11 mouse cellular contexts compared by ENCODE assay signal in the genomic region with DNA sequence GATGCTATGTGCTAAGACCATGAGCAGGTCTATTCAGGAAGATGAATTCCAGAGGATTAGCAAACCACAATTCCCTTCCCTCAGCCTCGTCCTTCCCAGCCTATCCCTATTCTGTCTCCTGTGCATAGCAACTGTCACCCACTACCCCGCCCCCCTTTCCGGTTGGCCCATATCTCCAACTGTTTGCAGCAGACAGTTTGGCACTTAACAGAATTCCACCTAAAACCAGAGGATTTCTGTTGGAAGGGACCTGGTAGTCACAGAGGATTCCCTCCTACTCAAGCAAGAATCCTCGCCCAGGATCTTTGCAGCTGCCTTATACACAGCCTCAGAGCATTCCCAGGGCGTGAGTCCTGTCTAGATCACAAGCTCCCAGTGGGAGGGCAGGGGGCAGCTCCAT. TPM values are rescaled to one million over a fixed set of nuclear protein-coding genes. Genes with fewer than 3 reads are reported as not detected.
DNase-seq lines count a peak whose midpoint lies in the region; ATAC-seq and TF ChIP-seq lines count a peak whose summit lies in the region.
"Had no signal": no experiment of that assay in that cellular context is flagged by ENCODE, and none has a peak within 500 bp of the region (broad histone marks: within the 10 kb centered on the region; RNA-seq: fewer than 3 reads in every experiment).

No protein-coding gene starts in this region.

- WGBS in kidney, embryonic 14.5 days = 59% methylated on average over 5 of the region's 5 CpGs
- WGBS in limb, embryonic 10.5 days = 55% methylated on average over 5 of the region's 5 CpGs

- no peak for TF ChIP-seq POLR2A in MEL (IDR thresholded peaks at IDR 0.05; ENCODE audit: control insufficient read depth in 1 of 2, insufficient read depth in 1 of 2, low read depth in 1 of 2, low read length in 2 of 2, poor library complexity in 1 of 2)

- H3K36me3 ChIP-seq in kidney, embryonic 14.5 days (ENCODE audit: control insufficient read depth, insufficient read depth, low read length) = no peaks in the 10 kb centered on the region
- H3K36me3 ChIP-seq in MEL (ENCODE audit: control insufficient read depth in 1 of 2, insufficient read depth in 2 of 2, low read length in 2 of 2) = peaks cover 8 to 30% of the 10 kb centered on the region in 2 experiments
- H3K36me3 ChIP-seq in limb, embryonic 10.5 days = no peaks in the 10 kb centered on the region
- H3K36me3 ChIP-seq: embryonic facial prominence, embryonic 12.5 days had no signal

- TF ChIP-seq RAD21 in MEL (IDR thresholded peaks at IDR 0.05; ENCODE audit: low read depth, low read length) = no peak

- no peak overlapping the region for H3K4me2 ChIP-seq in kidney, embryonic 14.5 days (replicated peaks; ENCODE audit: low read depth, low read length)
- H3K4me2 ChIP-seq: embryonic facial prominence, embryonic 12.5 days had no signal

- no peaks in the 10 kb centered on the region for H3K27me3 ChIP-seq in kidney, embryonic 14.5 days (ENCODE audit: control insufficient read depth, insufficient read depth, low read length)
- no peaks in the 10 kb centered on the region for H3K27me3 ChIP-seq in MEL (ENCODE audit: control insufficient read depth in 1 of 2, insufficient read depth in 2 of 2, low read length in 2 of 2)
- no peaks in the 10 kb centered on the region for H3K27me3 ChIP-seq in limb, embryonic 10.5 days (ENCODE audit: low read depth, poor library complexity, severe bottlenecking)
- H3K27me3 ChIP-seq: embryonic facial prominence, embryonic 12.5 days had no signal

- ATAC-seq in kidney, embryonic 14.5 days (ENCODE audit: low FRiP score, low TSS enrichment) = no peak
- ATAC-seq: activated CD4-positive, CD25-positive, alpha-beta regulatory T cell, adult 4 months had no signal

- peak; percentile 69 for DNase-seq in kidney, postnatal 10 days
- no peak for DNase-seq in MEL (ENCODE audit: low read depth, low spot score)
- DNase-seq in adipocyte (ENCODE audit: low spot score) = peak; percentile 65
- no peak for DNase-seq in limb, embryonic 10.5 days (ENCODE audit: low spot score)
- DNase-seq in thymus, postnatal 14 days = no peak
- DNase-seq in urinary bladder, postnatal 10 days (ENCODE audit: low spot score) = no peak
- no peak for DNase-seq in spleen, postnatal 4 days (ENCODE audit: low spot score in 2 of 2)
- DNase-seq: thymus, postnatal 36 days had no signal

- H3K4me1 ChIP-seq in kidney, embryonic 14.5 days (ENCODE audit: control insufficient read depth, insufficient read depth, low read length) = no peaks in the 10 kb centered on the region
- peaks cover 4 to 27% of the 10 kb centered on the region in 2 experiments for H3K4me1 ChIP-seq in MEL (ENCODE audit: control insufficient read depth in 1 of 2, insufficient read depth in 2 of 2, low read length in 2 of 2)
- H3K4me1 ChIP-seq in limb, embryonic 10.5 days = peaks cover 16% of the 10 kb centered on the region; the same call in 1 of the 2 replicates

- H3K79me2 ChIP-seq in MEL (ENCODE audit: control insufficient read depth, insufficient read depth, low read length, poor library complexity) = peaks cover 29% of the 10 kb centered on the region

- no peak overlapping the region for H3K4me3 ChIP-seq in kidney, embryonic 14.5 days (ENCODE audit: low read length)
- H3K4me3 ChIP-seq in MEL (ENCODE audit: control insufficient read depth in 1 of 2, insufficient read depth in 1 of 2, low read depth in 2 of 2, low read length in 2 of 2) = no peak overlapping the region
- H3K4me3 ChIP-seq in limb, embryonic 10.5 days = no peak overlapping the region
- H3K4me3 ChIP-seq: embryonic facial prominence, embryonic 12.5 days had no signal

- no peaks in the 10 kb centered on the region for H3K9me3 ChIP-seq in kidney, embryonic 14.5 days (ENCODE audit: control insufficient read depth, low read length)
- no peaks in the 10 kb centered on the region for H3K9me3 ChIP-seq in MEL (replicated peaks; ENCODE audit: insufficient read depth, low read length)
- H3K9me3 ChIP-seq in limb, embryonic 10.5 days (replicated peaks) = no peaks in the 10 kb centered on the region
- H3K9me3 ChIP-seq: embryonic facial prominence, embryonic 12.5 days had no signal

- no peak overlapping the region for H3K27ac ChIP-seq in kidney, embryonic 14.5 days (ENCODE audit: low read depth, low read length)
- no peak overlapping the region for H3K27ac ChIP-seq in MEL (ENCODE audit: control insufficient read depth, low read depth, low read length)
- 0 out of 2 replicates have a peak overlapping the region, but pooled peaks have one; percentile 37 for H3K27ac ChIP-seq in limb, embryonic 10.5 days
- H3K27ac ChIP-seq: embryonic facial prominence, embryonic 12.5 days had no signal

- no peak for TF ChIP-seq CTCF in MEL (IDR thresholded peaks at IDR 0.05 in 2 of 3, conservative IDR thresholded peaks at IDR 0.05 in 1 of 3; ENCODE audit: control insufficient read depth in 1 of 3, insufficient read depth in 1 of 3, low read depth in 2 of 3, low read length in 3 of 3, poor library complexity in 1 of 3, severe bottlenecking in 1 of 3)

- no peak for TF ChIP-seq EP300 in MEL (IDR thresholded peaks at IDR 0.05; ENCODE audit: low read depth in 1 of 2, low read length in 2 of 2)

- H3K9ac ChIP-seq in kidney, embryonic 14.5 days (ENCODE audit: low read depth, low read length) = no peak overlapping the region
- H3K9ac ChIP-seq in MEL (ENCODE audit: control insufficient read depth, low read depth, low read length, poor library complexity, severe bottlenecking) = no peak overlapping the region
- H3K9ac ChIP-seq: embryonic facial prominence, embryonic 12.5 days had no signal

TF ChIP-seq in MEL, 35 proteins besides CTCF, POLR2A, EP300 and RAD21:
- TF ChIP-seq MXI1 (IDR thresholded peaks at IDR 0.05; ENCODE audit: low read depth, low read length) (no peak), BHLHE40 (IDR thresholded peaks at IDR 0.05; ENCODE audit: borderline replicate concordance, low read depth, low read length) (no peak), USF1 (IDR thresholded peaks at IDR 0.05; ENCODE audit: low read depth, low read length) (no peak), TCF12 (IDR thresholded peaks at IDR 0.05; ENCODE audit: low read depth, low read length) (no peak), SMC3 (IDR thresholded peaks at IDR 0.05; ENCODE audit: low read depth, low read length) (no peak), GATA1 (IDR thresholded peaks at IDR 0.05; ENCODE audit: low read depth, low read length) (no peak), GABPA (IDR thresholded peaks at IDR 0.05; ENCODE audit: low read depth, low read length) (no peak), ZKSCAN1 (IDR thresholded peaks at IDR 0.05; ENCODE audit: low read depth, low read length) (no peak), POLR2AphosphoS2 (IDR thresholded peaks at IDR 0.05; ENCODE audit: low read length) (0 out of 2 replicates have a peak, but pooled peaks have one; percentile 2)

RNA-seq across cellular contexts. Expression of gene Rnf181, which starts 4.4 kb away (rescaled TPM):
- polyA plus RNA-seq in kidney, embryonic 14.5 days (2014; fragmentation: Nextera tagmentation; extraction: Ambion mirVana) = 103 and 106 TPM in 2 replicates
- total RNA-seq in MEL (2012; rRNA removed) = 47.2 and 50.7 TPM in 2 replicates
- polyA plus RNA-seq in MEL (2012; ENCODE audit: insufficient read depth in 1 of 2, insufficient read length in 2 of 2, low read depth in 1 of 2, low replicate concordance in 2 of 2, missing spikeins in 1 of 2) = 100 to 1,000 TPM; 107 to 268 TPM
- 109 TPM in 2 replicates for polyA plus RNA-seq in limb, embryonic 10.5 days (2016; fragmentation: Nextera tagmentation; extraction: Ambion mirVana)

RNA-seq across cellular contexts. Expression of gene Vamp5, which starts 9.1 kb away (rescaled TPM):
- polyA plus RNA-seq in kidney, embryonic 14.5 days (2014; fragmentation: Nextera tagmentation; extraction: Ambion mirVana) = 32.1 and 38.4 TPM in 2 replicates
- 490 and 593 TPM in 2 replicates for total RNA-seq in MEL (2012; rRNA removed)
- polyA plus RNA-seq in MEL (2012; ENCODE audit: insufficient read depth in 1 of 2, insufficient read length in 2 of 2, low read depth in 1 of 2, low replicate concordance in 2 of 2, missing spikeins in 1 of 2) = 100 to 1,000 TPM in 1 of 2 experiments, not detected in 1; 465 TPM
- 19.1 and 19.7 TPM in 2 replicates for polyA plus RNA-seq in limb, embryonic 10.5 days (2016; fragmentation: Nextera tagmentation; extraction: Ambion mirVana)

RNA-seq across cellular contexts. Expression of gene Tmem150a, which starts 15.9 kb away (rescaled TPM):
- polyA plus RNA-seq in kidney, embryonic 14.5 days (2014; fragmentation: Nextera tagmentation; extraction: Ambion mirVana) = 18.3 and 18.7 TPM in 2 replicates
- total RNA-seq in MEL (2012; rRNA removed) = 0.15 and 0.16 TPM in 2 replicates
- polyA plus RNA-seq in MEL (2012; ENCODE audit: insufficient read depth in 1 of 2, insufficient read length in 2 of 2, low read depth in 1 of 2, low replicate concordance in 2 of 2, missing spikeins in 1 of 2) = 1 to 10 TPM in 1 of 2 experiments, not detected in 1; 2.5 TPM
- polyA plus RNA-seq in limb, embryonic 10.5 days (2016; fragmentation: Nextera tagmentation; extraction: Ambion mirVana) = 9.9 and 10.3 TPM in 2 replicates

RNA-seq across cellular contexts. Expression of gene Vamp8, which starts 19.4 kb away (rescaled TPM):
- 114 and 143 TPM in 2 replicates for polyA plus RNA-seq in kidney, embryonic 14.5 days (2014; fragmentation: Nextera tagmentation; extraction: Ambion mirVana)
- total RNA-seq in MEL (2012; rRNA removed) = 130 and 164 TPM in 2 replicates
- 100 to 1,000 TPM in 1 of 2 experiments, not detected in 1; 179 TPM for polyA plus RNA-seq in MEL (2012; ENCODE audit: insufficient read depth in 1 of 2, insufficient read length in 2 of 2, low read depth in 1 of 2, low replicate concordance in 2 of 2, missing spikeins in 1 of 2)
- polyA plus RNA-seq in limb, embryonic 10.5 days (2016; fragmentation: Nextera tagmentation; extraction: Ambion mirVana) = 67.5 and 81.7 TPM in 2 replicates

RNA-seq across cellular contexts. Expression of gene 0610030E20Rik, which starts 24.0 kb away (rescaled TPM):
- polyA plus RNA-seq in kidney, embryonic 14.5 days (2014; fragmentation: Nextera tagmentation; extraction: Ambion mirVana) = 26.7 and 29.8 TPM in 2 replicates
- total RNA-seq in MEL (2012; rRNA removed) = 13.8 and 14.2 TPM in 2 replicates
- 10 to 100 TPM in 1 of 2 experiments, not detected in 1; 28.5 TPM for polyA plus RNA-seq in MEL (2012; ENCODE audit: insufficient read depth in 1 of 2, insufficient read length in 2 of 2, low read depth in 1 of 2, low replicate concordance in 2 of 2, missing spikeins in 1 of 2)
- polyA plus RNA-seq in limb, embryonic 10.5 days (2016; fragmentation: Nextera tagmentation; extraction: Ambion mirVana) = 24.3 and 27.3 TPM in 2 replicates

Comparison
In these comparisons a context has a peak if more than half of its experiments do, and no peak if none do; other contexts are left out.
1. DNase-seq: peak in kidney, postnatal 10 days (single experiment) and adipocyte (single experiment); none in MEL (single experiment), limb, embryonic 10.5 days (single experiment), thymus, postnatal 14 days (single experiment), urinary bladder, postnatal 10 days (single experiment) and spleen, postnatal 4 days (0 of 2).